Mouse (Mus musculus): ENCODE data around the gene Tmigd1. TPM values are rescaled to one million over a fixed set of nuclear protein-coding genes. Genes with fewer than 3 reads are reported as not detected.

The Tmigd1 gene
- total RNA-seq, 2 experiments from 2014 or later = not detected

Other genes starting within 250 kb of the Tmigd1 start
- 1 to 10 TPM; 2.0 to 2.8 TPM for gene Bhlha9, start 229.7 kb upstream of the Tmigd1 start, total RNA-seq (2021)
- gene Trarg1, start 222.4 kb upstream of the Tmigd1 start, total RNA-seq (2021) = under 1 TPM; 0.49 to 0.75 TPM
- 10 to 100 TPM; 47.3 to 53.9 TPM for gene Gosr1, start 138.6 kb upstream of the Tmigd1 start, total RNA-seq (2021)
- gene Cpd, start 55.1 kb upstream of the Tmigd1 start, total RNA-seq (2021) = 10 to 100 TPM; 51.7 to 54.2 TPM
- gene Blmh, start 22.6 kb downstream of the Tmigd1 start, total RNA-seq (2021) = 10 to 100 TPM; 58.8 to 60.7 TPM
- not detected for gene Slc6a4, start 96.4 kb downstream of the Tmigd1 start, total RNA-seq (2021)
- 10 to 100 TPM; 19.3 to 19.7 TPM for gene Nsrp1, start 176.3 kb downstream of the Tmigd1 start, total RNA-seq (2021)

Measured in left cerebral cortex, adult 18-20 months (tissue).